Mouse (Mus musculus) limb, embryonic 15.5 days (tissue): ENCODE measurements around the gene Creg1. TPM values are rescaled to one million over a fixed set of nuclear protein-coding genes. Genes with fewer than 3 reads are reported as not detected.

Experiments used
- ATAC-seq: fragments of 200-750 bp; cut with Nextera tagmentation; 2 replicates; pipeline ENCODE4 v1.8.0; 2017; ENCODE audit warnings: low read depth, moderate TSS enrichment; ENCODE audit not compliant: insufficient number of reproducible peaks, low FRiP score, low TSS enrichment
- H3K27ac ChIP-seq: fragments of 300-500 bp; sonication (generic); 2 replicates; pipeline ENCODE4 v1.5.1; 2015; ENCODE audit warnings: moderate library complexity, mild to moderate bottlenecking, inconsistent platforms
- H3K27me3 ChIP-seq: fragments of 300-500 bp; sonication (generic); 2 replicates; pipeline ENCODE4 v1.6.1; 2015; ENCODE audit warnings: inconsistent platforms
- H3K36me3 ChIP-seq: fragments of 300-500 bp; sonication (generic); 2 replicates; pipeline ENCODE4 v1.6.1; 2015; ENCODE audit warnings: inconsistent platforms
- H3K4me1 ChIP-seq: fragments of 300-500 bp; sonication (generic); 2 replicates; pipeline ENCODE4 v1.6.1; 2015; ENCODE audit warnings: inconsistent platforms
- H3K4me2 ChIP-seq: fragments of 300-500 bp; sonication (generic); 2 replicates; pipeline ENCODE4 v1.6.1; 2015; ENCODE audit warnings: mild to moderate bottlenecking, inconsistent platforms
- H3K4me3 ChIP-seq: fragments of 300-500 bp; sonication (generic); 2 replicates; pipeline ENCODE4 v1.5.1; 2015; ENCODE audit warnings: mild to moderate bottlenecking, inconsistent platforms
- H3K9ac ChIP-seq: fragments of 300-500 bp; sonication (generic); 2 replicates; pipeline ENCODE4 v1.6.1; 2015; ENCODE audit warnings: inconsistent platforms
- H3K9me3 ChIP-seq: fragments of 300-500 bp; sonication (generic); 2 replicates; pipeline ENCODE4 v1.6.1; 2016; ENCODE audit warnings: inconsistent platforms
- WGBS: fragments of 180-500 bp; shearing (Covaris S2); methylation state at CpG from one replicate; pipeline ENCODE4 v1.1.7; 2015; 5-methylcytosine and 5-hydroxymethylcytosine counted together
- polyA plus RNA-seq: library from polyadenylated mRNA; unstranded; fragments of >200 nt; fragmentation: Nextera tagmentation; extraction: Ambion mirVana; gene quantifications from 2 replicates; pipeline ENCODE4 v1.2.1, GENCODE M21; 2015

Creg1 gene
- polyA plus RNA-seq, 1 experiment from 2014 or later = 66.9 TPM

DNA sequence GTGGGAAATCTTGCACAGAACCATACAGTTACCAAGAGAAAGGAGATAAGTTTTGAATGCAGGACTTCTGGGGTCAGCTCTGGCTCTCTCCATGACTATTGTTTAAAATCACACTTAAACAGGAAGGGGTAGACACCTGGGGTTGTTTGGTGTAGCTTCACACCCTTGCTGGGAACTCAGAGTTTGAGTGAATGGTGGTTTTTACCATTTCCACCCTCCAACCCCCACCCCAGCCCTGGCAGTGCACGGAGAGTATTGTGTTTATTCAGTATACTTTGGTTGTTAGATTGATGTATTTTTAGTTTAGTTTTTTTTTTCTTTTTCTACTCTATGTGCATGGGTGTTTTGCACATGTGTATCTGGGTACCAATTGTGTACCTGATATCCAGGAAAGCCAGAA, 33.4 kb upstream of the Creg1 start:
- no peak overlapping the region for H3K27ac ChIP-seq
- H3K4me1 ChIP-seq = no peaks in the 10 kb centered on the region
- no peaks in the 10 kb centered on the region for H3K36me3 ChIP-seq
- H3K4me3 ChIP-seq = no peak overlapping the region
- WGBS = 57% methylated on average over 1 of the region's 1 CpGs
- ATAC-seq = no peak
- H3K4me2 ChIP-seq = no peak overlapping the region
- H3K9ac ChIP-seq = no peak overlapping the region
- no peaks in the 10 kb centered on the region for H3K9me3 ChIP-seq
- H3K27me3 ChIP-seq = no peaks in the 10 kb centered on the region

DNA sequence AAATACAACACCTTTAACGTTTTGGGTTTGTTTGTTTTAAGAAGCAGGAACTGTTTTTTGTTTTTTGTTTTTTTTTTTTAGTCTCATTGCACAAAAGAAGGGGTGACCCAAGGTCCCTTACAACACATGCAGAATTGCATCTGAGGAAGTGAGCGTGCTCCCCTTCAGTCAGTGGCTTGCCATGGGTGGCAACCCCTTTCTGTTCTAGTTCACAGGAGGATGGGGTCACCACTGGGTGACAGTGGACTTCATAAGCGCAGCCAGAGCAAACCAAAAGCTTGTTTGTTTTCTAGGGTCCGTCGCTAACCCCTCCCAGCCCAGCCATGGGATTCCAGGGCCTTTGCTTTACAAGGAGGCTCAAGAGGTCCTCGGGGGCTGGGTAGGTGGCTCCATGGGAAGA, 32.0 kb upstream of the Creg1 start:
- 70% methylated on average over 6 of the region's 6 CpGs for WGBS
- H3K27me3 ChIP-seq = no peaks in the 10 kb centered on the region
- H3K27ac ChIP-seq = no peak overlapping the region
- H3K9ac ChIP-seq = no peak overlapping the region
- no peak overlapping the region for H3K4me3 ChIP-seq
- no peak overlapping the region for H3K4me2 ChIP-seq
- H3K36me3 ChIP-seq = no peaks in the 10 kb centered on the region
- ATAC-seq = no peak
- H3K4me1 ChIP-seq = no peaks in the 10 kb centered on the region; the same call in 1 of the 2 replicates
- no peaks in the 10 kb centered on the region for H3K9me3 ChIP-seq

DNA sequence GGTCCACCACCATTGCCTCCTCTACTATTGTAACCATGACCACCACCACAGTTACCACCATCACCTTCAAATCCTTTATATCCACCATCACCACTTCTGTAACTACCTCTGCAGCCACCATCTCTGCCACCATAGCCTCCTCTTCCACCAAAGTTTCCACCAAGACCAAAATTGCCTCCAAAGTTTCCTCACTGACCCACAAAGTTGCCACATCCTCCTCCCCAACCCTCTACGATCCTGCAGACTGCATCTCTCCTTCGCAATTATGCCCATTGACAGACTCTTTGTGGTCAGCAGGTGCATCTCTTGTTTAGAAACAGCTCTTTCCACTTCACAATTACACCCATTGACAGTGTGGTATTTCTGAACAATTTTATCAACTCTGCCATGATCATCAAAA, 28.7 kb upstream of the Creg1 start:
- 93% methylated on average over 2 of the region's 2 CpGs for WGBS
- Histone ChIP-seq H3K4me1 (no peaks in the 10 kb centered on the region; the same call in 1 of the 2 replicates), H3K9ac (no peak overlapping the region), H3K4me2 (no peak overlapping the region), H3K27ac (no peak overlapping the region), H3K27me3 (no peaks in the 10 kb centered on the region), H3K9me3 (no peaks in the 10 kb centered on the region), H3K4me3 (no peak overlapping the region), H3K36me3 (no peaks in the 10 kb centered on the region)
- ATAC-seq = no peak

DNA sequence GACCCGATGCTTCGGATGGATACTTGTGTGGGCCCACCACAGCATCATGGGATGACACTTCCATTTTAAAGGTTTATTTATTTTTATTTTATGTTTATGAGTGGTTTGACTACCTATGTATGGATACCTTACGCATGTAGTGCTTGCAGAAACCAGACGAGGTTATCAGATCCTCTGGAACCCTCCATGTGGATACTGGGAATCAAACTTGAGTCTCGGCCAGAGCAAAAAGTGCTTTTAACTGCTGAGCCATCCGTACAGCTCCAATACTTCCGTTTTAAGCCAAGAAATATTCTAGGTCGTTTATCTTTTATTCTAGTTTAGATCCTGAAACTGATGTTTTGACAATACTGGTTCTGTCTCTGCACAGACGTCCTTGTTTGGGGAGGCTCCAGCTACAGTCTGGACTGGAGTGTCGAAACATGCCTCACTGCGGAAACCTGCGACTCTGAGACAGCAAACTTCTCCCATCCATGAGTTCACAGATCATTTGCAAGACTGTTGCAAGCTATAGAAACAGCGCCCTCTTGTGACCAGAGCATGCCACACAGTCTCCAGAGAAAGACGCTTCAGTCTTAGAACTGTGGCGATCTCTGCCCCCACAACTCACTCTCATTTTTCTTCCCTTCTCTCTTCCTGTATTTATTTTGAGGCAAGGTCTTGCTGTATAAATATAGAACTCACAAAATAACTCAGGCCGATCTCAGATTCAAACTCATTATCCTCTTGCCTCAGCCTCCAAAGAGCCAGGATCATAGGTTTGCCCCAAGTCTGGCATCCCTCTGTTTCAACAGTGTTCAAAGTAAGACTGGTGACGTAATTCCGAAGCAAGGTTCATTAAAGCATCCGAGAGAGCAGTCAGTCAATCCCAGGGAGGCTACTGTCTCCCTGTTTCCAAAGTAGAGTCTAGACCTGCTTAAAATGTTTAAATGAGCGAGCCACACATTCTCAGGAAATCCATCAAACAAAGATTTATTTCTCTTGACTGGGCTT, 27.4 kb upstream of the Creg1 start:
- H3K9me3 ChIP-seq = no peaks in the 10 kb centered on the region
- H3K36me3 ChIP-seq = no peaks in the 10 kb centered on the region
- no peak overlapping the region for H3K27ac ChIP-seq
- ATAC-seq = no peak
- H3K4me1 ChIP-seq = no peaks in the 10 kb centered on the region; the same call in 1 of the 2 replicates
- WGBS = 30% methylated on average over 20 of the region's 20 CpGs
- H3K9ac ChIP-seq = no peak overlapping the region
- H3K4me3 ChIP-seq = 0 out of 2 replicates have a peak overlapping the region, but pooled peaks have one; percentile 5
- no peak overlapping the region for H3K4me2 ChIP-seq
- H3K27me3 ChIP-seq = no peaks in the 10 kb centered on the region

DNA sequence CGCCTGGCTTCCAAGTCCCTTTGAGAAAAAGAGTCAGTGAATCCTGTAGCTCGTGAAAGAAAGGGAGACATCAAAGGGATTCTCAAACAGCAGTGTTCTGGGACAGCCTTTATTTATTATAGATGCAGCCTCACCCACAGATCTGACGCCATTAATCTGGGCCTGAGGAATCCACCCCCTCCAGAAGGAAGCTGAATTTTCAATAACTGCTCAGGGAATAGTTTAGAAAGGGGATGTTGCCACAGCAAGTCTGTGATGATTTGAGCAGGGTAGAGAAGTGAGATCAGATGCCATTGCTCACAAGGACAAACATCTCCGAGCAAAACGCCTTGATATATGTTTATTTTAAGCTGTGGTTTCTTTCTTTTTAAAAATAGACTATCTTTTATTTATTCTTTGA, 26.1 kb upstream of the Creg1 start:
- no peak for ATAC-seq
- WGBS = 40% methylated on average over 5 of the region's 5 CpGs

DNA sequence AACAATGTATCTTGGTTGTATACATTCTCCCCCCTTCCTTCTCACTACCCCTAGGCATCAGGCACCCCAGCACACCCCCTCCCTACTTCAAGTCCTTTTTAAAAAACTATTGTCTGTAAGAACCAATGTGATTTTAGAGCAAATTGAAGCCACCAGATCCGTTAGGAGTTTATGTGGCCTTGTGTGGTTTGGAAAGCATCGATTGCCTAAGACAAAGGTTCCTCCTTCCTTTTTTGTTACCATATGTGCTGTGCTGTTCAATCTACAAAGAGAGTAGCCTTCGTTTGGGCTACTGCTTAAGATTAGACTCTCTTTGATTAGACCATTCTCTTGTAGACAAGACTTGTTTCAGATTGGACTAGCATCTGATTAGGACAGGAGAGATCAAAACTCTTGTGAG, 25.7 kb upstream of the Creg1 start:
- Histone ChIP-seq H3K27me3 (no peaks in the 10 kb centered on the region), H3K36me3 (no peaks in the 10 kb centered on the region), H3K9ac (no peak overlapping the region), H3K4me3 (no peak overlapping the region), H3K4me1 (no peaks in the 10 kb centered on the region; the same call in 1 of the 2 replicates), H3K4me2 (no peak overlapping the region), H3K27ac (no peak overlapping the region), H3K9me3 (no peaks in the 10 kb centered on the region)
- ATAC-seq = no peak
- 55% methylated on average over 3 of the region's 3 CpGs for WGBS

More for the DNA sequence above, 26.1 kb upstream of the Creg1 start:
- Histone ChIP-seq H3K27me3 (no peaks in the 10 kb centered on the region), H3K36me3 (no peaks in the 10 kb centered on the region), H3K27ac (no peak overlapping the region), H3K9me3 (no peaks in the 10 kb centered on the region), H3K4me3 (no peak overlapping the region), H3K4me1 (no peaks in the 10 kb centered on the region; the same call in 1 of the 2 replicates), H3K9ac (no peak overlapping the region), H3K4me2 (no peak overlapping the region)

DNA sequence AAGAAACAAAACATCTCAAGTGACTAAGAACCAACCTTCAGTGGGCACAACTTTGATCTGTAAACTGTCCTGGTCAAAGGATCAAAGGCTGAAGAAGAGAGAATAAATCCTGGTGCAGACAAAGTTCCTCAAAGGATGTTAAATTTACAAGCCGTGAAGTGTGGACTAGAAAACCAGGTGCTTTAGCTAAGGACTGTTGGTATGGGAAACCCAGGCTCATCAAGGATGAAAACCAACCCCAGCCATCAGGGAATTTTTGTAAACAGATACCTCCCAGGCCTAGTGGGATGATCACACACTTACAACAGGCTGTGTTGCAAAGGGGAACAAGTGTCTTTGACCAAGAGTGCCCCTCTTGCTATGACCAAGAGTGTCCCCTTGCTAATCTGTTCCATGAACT, 24.6 kb upstream of the Creg1 start:
- H3K36me3 ChIP-seq = no peaks in the 10 kb centered on the region
- ATAC-seq = no peak
- no peak overlapping the region for H3K4me2 ChIP-seq
- no peaks in the 10 kb centered on the region for H3K9me3 ChIP-seq
- H3K9ac ChIP-seq = no peak overlapping the region
- WGBS = 31% methylated on average over 1 of the region's 1 CpGs
- no peaks in the 10 kb centered on the region; the same call in 1 of the 2 replicates for H3K4me1 ChIP-seq
- no peak overlapping the region for H3K27ac ChIP-seq
- no peaks in the 10 kb centered on the region for H3K27me3 ChIP-seq
- no peak overlapping the region for H3K4me3 ChIP-seq

DNA sequence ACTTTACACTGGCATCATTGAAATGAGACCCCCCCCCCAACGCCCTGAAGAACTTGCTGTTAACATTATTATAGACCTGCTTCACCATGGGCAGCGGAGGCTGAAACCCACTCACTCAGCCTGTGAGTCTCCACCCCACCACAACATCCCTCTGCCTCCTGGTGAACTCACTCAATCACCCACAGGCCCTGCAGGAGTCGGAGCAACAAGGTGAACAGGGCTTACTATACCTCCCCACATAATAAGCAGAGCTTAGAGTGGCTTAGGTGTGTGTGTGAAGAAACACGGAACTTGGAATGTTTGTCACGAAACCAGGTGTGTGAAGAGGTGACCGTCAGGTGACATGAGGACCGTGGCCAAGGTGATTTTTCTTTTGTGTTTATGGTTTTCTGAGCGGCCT, 21.6 kb upstream of the Creg1 start:
- no peaks in the 10 kb centered on the region for H3K4me1 ChIP-seq
- no peaks in the 10 kb centered on the region for H3K27me3 ChIP-seq
- no peak overlapping the region for H3K4me2 ChIP-seq
- no peak overlapping the region for H3K9ac ChIP-seq
- H3K27ac ChIP-seq = no peak overlapping the region
- WGBS = 78% methylated on average over 8 of the region's 8 CpGs
- no peaks in the 10 kb centered on the region for H3K36me3 ChIP-seq
- ATAC-seq = no peak
- H3K9me3 ChIP-seq = no peaks in the 10 kb centered on the region
- H3K4me3 ChIP-seq = no peak overlapping the region

DNA sequence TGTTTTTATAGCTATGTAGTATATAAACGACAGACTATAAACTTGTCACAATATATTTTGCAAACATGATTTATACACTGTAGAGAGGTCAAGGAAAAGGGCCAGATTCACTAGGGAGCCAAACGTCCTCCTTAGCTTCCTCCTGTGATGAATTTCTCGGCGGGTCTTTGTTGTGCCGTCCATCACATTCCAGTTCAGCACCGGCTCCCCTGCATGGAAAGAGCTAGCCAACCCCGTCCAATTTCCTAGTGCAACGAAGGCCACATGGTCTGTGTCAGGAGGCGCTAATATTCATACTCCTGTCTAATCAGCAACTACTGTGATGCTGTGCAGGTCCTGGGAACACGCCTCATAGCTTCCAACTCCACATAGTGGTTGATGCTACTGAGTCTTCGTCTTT, 15.5 kb upstream of the Creg1 start:
- H3K36me3 ChIP-seq = no peaks in the 10 kb centered on the region
- WGBS = 24% methylated on average over 11 of the region's 11 CpGs
- no peaks in the 10 kb centered on the region for H3K27me3 ChIP-seq
- H3K9ac ChIP-seq = no peak overlapping the region
- H3K4me1 ChIP-seq = no peaks in the 10 kb centered on the region
- no peaks in the 10 kb centered on the region for H3K9me3 ChIP-seq
- H3K4me3 ChIP-seq = no peak overlapping the region
- no peak overlapping the region for H3K27ac ChIP-seq
- ATAC-seq = no peak
- H3K4me2 ChIP-seq = no peak overlapping the region

DNA sequence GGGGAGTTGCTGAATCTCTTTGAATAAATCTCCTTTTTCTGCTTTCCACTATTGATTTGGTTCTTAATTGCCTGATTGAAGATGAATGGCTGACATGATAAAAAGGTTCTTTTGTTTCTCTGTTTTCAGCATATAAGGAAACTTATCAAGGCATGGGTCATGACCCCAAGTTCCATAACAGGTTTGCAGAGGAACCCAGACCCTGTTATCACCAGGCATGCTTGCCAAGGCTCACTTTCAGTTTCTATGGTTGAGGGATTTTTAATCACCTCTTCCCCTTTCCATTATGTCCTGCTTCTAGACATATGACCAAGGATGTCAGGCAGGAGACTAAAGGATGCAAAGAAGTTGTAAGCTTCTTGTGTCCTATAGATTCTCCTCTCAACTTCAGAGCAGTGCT, 12.4 kb upstream of the Creg1 start:
- Histone ChIP-seq H3K4me3 (no peak overlapping the region), H3K27me3 (no peaks in the 10 kb centered on the region), H3K4me1 (no peaks in the 10 kb centered on the region), H3K9ac (no peak overlapping the region), H3K9me3 (no peaks in the 10 kb centered on the region), H3K4me2 (no peak overlapping the region), H3K27ac (no peak overlapping the region), H3K36me3 (no peaks in the 10 kb centered on the region)
- ATAC-seq = no peak

DNA sequence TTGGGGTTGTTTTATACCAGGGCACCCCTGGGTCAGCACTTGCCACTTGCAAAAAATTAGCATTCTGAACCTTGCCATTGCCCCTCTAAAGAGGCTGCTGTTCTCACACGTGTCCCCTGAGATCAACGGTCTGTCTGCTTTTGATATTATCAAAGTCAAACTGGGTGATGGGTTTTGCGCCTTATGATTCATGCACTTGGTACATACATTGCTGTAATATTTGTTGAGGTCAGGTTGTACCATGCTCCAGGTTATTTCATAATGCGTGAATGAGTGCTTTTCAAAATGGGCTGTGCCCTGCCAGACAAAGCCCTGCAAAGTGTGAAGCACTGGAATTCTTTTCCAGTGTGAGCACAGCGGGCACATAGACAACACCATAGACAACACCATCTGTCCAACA, 11.7 kb upstream of the Creg1 start:
- Histone ChIP-seq H3K4me3 (no peak overlapping the region), H3K9ac (no peak overlapping the region), H3K27me3 (no peaks in the 10 kb centered on the region), H3K36me3 (no peaks in the 10 kb centered on the region), H3K4me2 (no peak overlapping the region), H3K9me3 (no peaks in the 10 kb centered on the region), H3K4me1 (no peaks in the 10 kb centered on the region), H3K27ac (no peak overlapping the region)
- 72% methylated on average over 5 of the region's 5 CpGs for WGBS
- ATAC-seq = no peak

DNA sequence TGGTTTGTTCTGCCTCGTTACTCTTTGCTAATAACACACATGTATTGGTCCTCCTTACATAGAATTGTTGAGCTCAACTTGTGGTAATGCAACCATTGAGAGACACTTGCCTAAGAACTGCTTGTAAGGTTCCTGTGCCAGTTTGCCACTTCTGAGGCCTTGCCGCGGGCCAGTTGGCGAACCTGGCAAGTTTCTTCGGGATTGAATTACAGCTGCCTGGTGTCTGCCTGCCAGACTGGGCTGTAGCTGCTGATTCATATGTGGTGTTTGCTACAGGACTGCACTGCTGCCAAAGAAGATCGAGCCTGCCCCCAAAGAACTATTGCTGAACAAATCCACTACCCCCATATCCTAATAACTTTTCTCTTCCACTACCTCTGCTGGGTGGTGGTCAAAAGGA, 9.3 kb upstream of the Creg1 start:
- ATAC-seq = no peak
- 83% methylated on average over 6 of the region's 6 CpGs for WGBS
- no peaks in the 10 kb centered on the region for H3K27me3 ChIP-seq
- H3K9ac ChIP-seq = no peak overlapping the region
- H3K9me3 ChIP-seq = no peaks in the 10 kb centered on the region
- H3K4me1 ChIP-seq = no peaks in the 10 kb centered on the region
- no peaks in the 10 kb centered on the region for H3K36me3 ChIP-seq
- no peak overlapping the region for H3K4me2 ChIP-seq
- H3K4me3 ChIP-seq = no peak overlapping the region
- H3K27ac ChIP-seq = no peak overlapping the region
